Mouse (Mus musculus): ENCODE results near the gene Rpl36a-ps1. TPM values are rescaled to one million over a fixed set of nuclear protein-coding genes. Genes with fewer than 3 reads are reported as not detected.
"Not testable (repeated sequence)": the region's sequence is repeated elsewhere in the genome, so short reads cannot be mapped to it uniquely, and the experiment has no call there.

The Rpl36a-ps1 gene
- 3.2 and 3.6 TPM in 2 replicates for polyA plus RNA-seq (2015; fragmentation: Nextera tagmentation; extraction: Ambion mirVana)

- Histone ChIP-seq H3K9me3 (ENCODE audit: control insufficient read depth, low read length) (no peaks in the 10 kb centered on the region), H3K4me1 (replicated peaks; ENCODE audit: control insufficient read depth, insufficient read depth) (no peaks in the 10 kb centered on the region), H3K27me3 (ENCODE audit: control insufficient read depth, insufficient read depth, low read length) (no peaks in the 10 kb centered on the region), H3K27ac (replicated peaks) (no peak within 1 kb of the TSS), H3K4me3 (ENCODE audit: low read depth, low read length) (no peak within 1 kb of the TSS), H3K4me2 (replicated peaks; ENCODE audit: low read depth) (no peak within 1 kb of the TSS), H3K36me3 (ENCODE audit: control insufficient read depth, insufficient read depth, low read length) (no peaks in the 10 kb centered on the region), H3K9ac (ENCODE audit: low read length) (no peak within 1 kb of the TSS)
- TF ChIP-seq CTCF (IDR thresholded peaks at IDR 0.05; ENCODE audit: low read depth) (no peak), EP300 (optimal IDR thresholded peaks at IDR 0.05) (no peak)
- ATAC-seq (ENCODE audit: low FRiP score, low TSS enrichment) (no peak), DNase-seq (ENCODE audit: low spot score) (no peak)
- 91% methylated on average over 7 of the region's 7 CpGs for WGBS
Measured at GRCm38 (mm10) chr14:98994218-98994617, at the start of gene Rpl36a-ps1. Gene Rpl36a-ps1, minus strand, starts transcription at chr14:98994318.

- Histone ChIP-seq H3K9ac (ENCODE audit: low read length) (no peak overlapping the region), H3K36me3 (ENCODE audit: control insufficient read depth, insufficient read depth, low read length) (no peaks in the 10 kb centered on the region; the same call in 1 of the 2 replicates), H3K4me3 (ENCODE audit: low read depth, low read length) (no peak overlapping the region), H3K27me3 (ENCODE audit: control insufficient read depth, insufficient read depth, low read length) (no peaks in the 10 kb centered on the region), H3K4me2 (replicated peaks; ENCODE audit: low read depth) (no peak overlapping the region), H3K9me3 (ENCODE audit: control insufficient read depth, low read length) (no peaks in the 10 kb centered on the region), H3K27ac (replicated peaks) (no peak overlapping the region), H3K4me1 (replicated peaks; ENCODE audit: control insufficient read depth, insufficient read depth) (peaks cover 7% of the 10 kb centered on the region; the same call in 1 of the 2 replicates)
- DNase-seq (ENCODE audit: low spot score) (no peak), ATAC-seq (ENCODE audit: low FRiP score, low TSS enrichment) (no peak)
- 81% methylated on average over 1 of the region's 1 CpGs for WGBS
- no peak for TF ChIP-seq CTCF (IDR thresholded peaks at IDR 0.05; ENCODE audit: low read depth)
- no peak for TF ChIP-seq EP300 (optimal IDR thresholded peaks at IDR 0.05)
Measured at GRCm38 (mm10) chr14:99043499-99043898, 49.4 kb upstream of the Rpl36a-ps1 start.

- Histone ChIP-seq H3K4me3 (ENCODE audit: low read depth, low read length) (no peak overlapping the region), H3K9ac (ENCODE audit: low read length) (no peak overlapping the region), H3K27ac (replicated peaks) (no peak overlapping the region), H3K4me2 (replicated peaks; ENCODE audit: low read depth) (no peak overlapping the region), H3K4me1 (replicated peaks; ENCODE audit: control insufficient read depth, insufficient read depth) (peaks cover 7% of the 10 kb centered on the region; the same call in 1 of the 2 replicates), H3K27me3 (ENCODE audit: control insufficient read depth, insufficient read depth, low read length) (no peaks in the 10 kb centered on the region), H3K36me3 (ENCODE audit: control insufficient read depth, insufficient read depth, low read length) (no peaks in the 10 kb centered on the region; the same call in 1 of the 2 replicates), H3K9me3 (ENCODE audit: control insufficient read depth, low read length) (no peaks in the 10 kb centered on the region)
- no peak for DNase-seq (ENCODE audit: low spot score)
- WGBS = 69% methylated on average over 4 of the region's 4 CpGs
- no peak for TF ChIP-seq CTCF (IDR thresholded peaks at IDR 0.05; ENCODE audit: low read depth)
- TF ChIP-seq EP300 (optimal IDR thresholded peaks at IDR 0.05) = no peak
- ATAC-seq (ENCODE audit: low FRiP score, low TSS enrichment) = no peak
Measured at GRCm38 (mm10) chr14:99041416-99041815, 47.3 kb upstream of the Rpl36a-ps1 start.

- ATAC-seq (ENCODE audit: low FRiP score, low TSS enrichment); H3K27me3 ChIP-seq (ENCODE audit: control insufficient read depth, insufficient read depth, low read length); DNase-seq (ENCODE audit: low spot score); H3K9ac ChIP-seq (ENCODE audit: low read length); H3K9me3 ChIP-seq (ENCODE audit: control insufficient read depth, low read length); H3K27ac ChIP-seq (replicated peaks); H3K36me3 ChIP-seq (ENCODE audit: control insufficient read depth, insufficient read depth, low read length); H3K4me3 ChIP-seq (ENCODE audit: low read depth, low read length); H3K4me1 ChIP-seq (replicated peaks; ENCODE audit: control insufficient read depth, insufficient read depth); H3K4me2 ChIP-seq (replicated peaks; ENCODE audit: low read depth): not testable (repeated sequence)
- WGBS = 74% methylated on average over 5 of the region's 5 CpGs
Measured at GRCm38 (mm10) chr14:99039308-99039707, 45.2 kb upstream of the Rpl36a-ps1 start.

GRCm38 (mm10) chr14:99037703-99038102 lies 43.6 kb upstream of the Rpl36a-ps1 start:
- Histone ChIP-seq H3K4me1 (replicated peaks; ENCODE audit: control insufficient read depth, insufficient read depth) (0 out of 2 replicates have a peak, but pooled peaks cover 3% of the 10 kb centered on the region), H3K36me3 (ENCODE audit: control insufficient read depth, insufficient read depth, low read length) (no peaks in the 10 kb centered on the region; the same call in 1 of the 2 replicates), H3K4me2 (replicated peaks; ENCODE audit: low read depth) (no peak overlapping the region), H3K9me3 (ENCODE audit: control insufficient read depth, low read length) (no peaks in the 10 kb centered on the region), H3K9ac (ENCODE audit: low read length) (no peak overlapping the region), H3K4me3 (ENCODE audit: low read depth, low read length) (no peak overlapping the region), H3K27ac (replicated peaks) (no peak overlapping the region), H3K27me3 (ENCODE audit: control insufficient read depth, insufficient read depth, low read length) (no peaks in the 10 kb centered on the region)
- TF ChIP-seq EP300 (optimal IDR thresholded peaks at IDR 0.05) = no peak
- no peak for TF ChIP-seq CTCF (IDR thresholded peaks at IDR 0.05; ENCODE audit: low read depth)
- DNase-seq (ENCODE audit: low spot score) = peak; percentile 32
- peak; percentile 95 for ATAC-seq (ENCODE audit: low FRiP score, low TSS enrichment)
- WGBS = 50% methylated on average over 2 of the region's 2 CpGs

- H3K27me3 ChIP-seq (ENCODE audit: control insufficient read depth, insufficient read depth, low read length) = no peaks in the 10 kb centered on the region
- H3K9me3 ChIP-seq (ENCODE audit: control insufficient read depth, low read length) = no peaks in the 10 kb centered on the region
- no peak overlapping the region for H3K27ac ChIP-seq (replicated peaks)
- WGBS = 61% methylated on average over 4 of the region's 4 CpGs
- ATAC-seq (ENCODE audit: low FRiP score, low TSS enrichment) = no peak
- H3K4me3 ChIP-seq (ENCODE audit: low read depth, low read length) = no peak overlapping the region
- TF ChIP-seq EP300 (optimal IDR thresholded peaks at IDR 0.05) (no peak), CTCF (IDR thresholded peaks at IDR 0.05; ENCODE audit: low read depth) (no peak)
- H3K36me3 ChIP-seq (ENCODE audit: control insufficient read depth, insufficient read depth, low read length) = no peaks in the 10 kb centered on the region; the same call in 1 of the 2 replicates
- no peak for DNase-seq (ENCODE audit: low spot score)
- H3K4me1 ChIP-seq (replicated peaks; ENCODE audit: control insufficient read depth, insufficient read depth) = 0 out of 2 replicates have a peak, but pooled peaks cover under 1% of the 10 kb centered on the region
- H3K9ac ChIP-seq (ENCODE audit: low read length) = no peak overlapping the region
- H3K4me2 ChIP-seq (replicated peaks; ENCODE audit: low read depth) = no peak overlapping the region
Measured at GRCm38 (mm10) chr14:99036039-99036438, 41.9 kb upstream of the Rpl36a-ps1 start.

GRCm38 (mm10) chr14:99034851-99035250 lies 40.7 kb upstream of the Rpl36a-ps1 start:
- H3K4me2 ChIP-seq (replicated peaks; ENCODE audit: low read depth); H3K9me3 ChIP-seq (ENCODE audit: control insufficient read depth, low read length); H3K4me1 ChIP-seq (replicated peaks; ENCODE audit: control insufficient read depth, insufficient read depth); H3K4me3 ChIP-seq (ENCODE audit: low read depth, low read length); H3K36me3 ChIP-seq (ENCODE audit: control insufficient read depth, insufficient read depth, low read length); H3K9ac ChIP-seq (ENCODE audit: low read length); H3K27ac ChIP-seq (replicated peaks); ATAC-seq (ENCODE audit: low FRiP score, low TSS enrichment); DNase-seq (ENCODE audit: low spot score); H3K27me3 ChIP-seq (ENCODE audit: control insufficient read depth, insufficient read depth, low read length): not testable (repeated sequence)
- WGBS = 95% methylated on average over 8 of the region's 8 CpGs
